Mouse (Mus musculus) left cerebral cortex, adult 9 months (tissue): ENCODE data around the gene Nfu1.
"Not testable (repeated sequence)": the region's sequence is repeated elsewhere in the genome, so short reads cannot be mapped to it uniquely, and the experiment has no call there.

ENCODE experiments used
- DNase-seq, 2 experiments: peaks; one replicate each; pipeline ENCODE4 v3.0.0; 2022; ENCODE audit warnings: low spot score in 2 of 2

Nfu1 gene

DNA sequence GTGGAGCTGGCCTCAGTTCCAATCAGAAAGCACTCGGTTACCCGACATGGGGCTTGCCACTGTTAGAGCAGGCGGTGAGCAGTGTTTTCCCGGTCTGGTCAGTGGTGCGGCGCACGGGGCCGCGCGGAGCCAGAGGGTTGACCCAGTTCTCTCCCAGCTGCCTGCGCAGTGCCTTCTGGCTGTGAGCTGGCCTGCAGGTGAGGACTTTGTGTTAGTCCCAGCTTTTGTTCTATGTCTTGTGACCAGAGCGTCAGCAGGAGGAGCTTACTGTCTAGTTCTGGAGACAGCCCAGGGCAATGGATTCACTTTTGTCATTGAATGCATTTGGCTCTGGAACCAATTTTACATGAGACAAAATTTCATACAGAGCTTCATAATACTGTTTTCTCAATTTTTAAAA lies 12.8 kb downstream of the Nfu1 start:
- DNase-seq: no peak

DNA sequence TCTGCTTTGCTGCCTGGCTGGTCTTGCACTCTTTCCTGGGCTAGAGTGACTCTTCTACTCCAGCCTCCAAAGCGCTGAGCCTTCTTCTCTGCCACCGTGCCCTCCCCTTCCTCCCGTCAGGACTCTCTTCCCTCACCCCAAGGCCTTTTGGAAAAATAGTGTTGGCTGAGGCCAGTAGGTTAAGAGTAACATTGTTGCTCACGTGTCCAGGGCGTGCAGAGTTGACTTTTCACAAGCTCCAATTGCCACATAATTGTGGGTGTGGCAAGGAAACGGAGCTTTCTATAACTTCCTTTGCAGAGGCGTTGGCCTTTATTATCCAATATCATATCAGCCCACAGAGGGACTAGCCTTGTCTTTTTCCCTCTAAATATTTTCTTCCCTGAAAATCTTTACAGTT lies 17.9 kb downstream of the Nfu1 start:
- no peak for DNase-seq

GRCm38 (mm10) chr6:87028881-87029280 lies 19.8 kb downstream of the Nfu1 start:
- no peak for DNase-seq

DNA sequence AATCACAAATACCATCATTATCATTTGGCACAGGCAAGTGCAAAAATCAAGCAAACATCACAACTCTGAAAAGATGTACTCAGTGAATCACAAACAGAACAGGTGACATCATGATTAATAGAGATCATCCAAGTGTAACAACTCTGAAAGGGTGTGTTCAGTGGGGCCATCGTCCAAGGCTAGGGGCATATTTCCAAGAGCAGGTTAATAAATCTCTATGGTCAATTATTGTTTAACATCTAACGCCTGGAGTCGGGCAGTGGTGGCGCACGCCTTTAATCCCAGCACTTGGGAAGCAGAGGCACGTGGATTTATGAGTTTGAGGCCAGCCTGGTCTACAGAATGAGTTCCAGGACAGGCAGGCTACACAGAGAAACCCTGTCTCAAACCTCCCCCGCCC lies 22.3 kb downstream of the Nfu1 start:
- DNase-seq: not testable (repeated sequence)

GRCm38 (mm10) chr6:87032401-87032800 lies 23.4 kb downstream of the Nfu1 start:
- no peak for DNase-seq

GRCm38 (mm10) chr6:87034395-87034794 lies 25.4 kb downstream of the Nfu1 start:
- DNase-seq: no peak

GRCm38 (mm10) chr6:87037826-87038620 lies 29.0 kb downstream of the Nfu1 start:
- no peak for DNase-seq

DNA sequence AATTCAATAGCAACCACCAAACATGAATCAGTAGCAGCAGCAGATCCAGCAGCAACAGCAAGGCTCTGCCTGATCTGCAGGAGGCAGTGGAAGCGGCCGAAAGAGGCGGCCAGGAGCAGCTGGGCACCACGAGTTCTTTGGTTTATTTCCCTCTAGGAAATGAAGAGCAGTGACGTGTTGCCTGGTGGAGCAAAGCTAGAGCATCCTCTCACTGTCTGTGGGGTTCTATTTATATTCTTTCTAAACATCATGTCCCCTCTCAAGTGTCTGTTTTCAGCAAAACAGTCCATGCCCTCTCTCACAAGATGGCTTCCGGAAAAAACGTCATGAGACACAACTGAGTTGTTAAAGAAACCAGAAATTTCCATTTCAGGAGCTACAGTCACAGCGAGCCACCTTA lies 30.1 kb downstream of the Nfu1 start:
- no peak for DNase-seq

DNA sequence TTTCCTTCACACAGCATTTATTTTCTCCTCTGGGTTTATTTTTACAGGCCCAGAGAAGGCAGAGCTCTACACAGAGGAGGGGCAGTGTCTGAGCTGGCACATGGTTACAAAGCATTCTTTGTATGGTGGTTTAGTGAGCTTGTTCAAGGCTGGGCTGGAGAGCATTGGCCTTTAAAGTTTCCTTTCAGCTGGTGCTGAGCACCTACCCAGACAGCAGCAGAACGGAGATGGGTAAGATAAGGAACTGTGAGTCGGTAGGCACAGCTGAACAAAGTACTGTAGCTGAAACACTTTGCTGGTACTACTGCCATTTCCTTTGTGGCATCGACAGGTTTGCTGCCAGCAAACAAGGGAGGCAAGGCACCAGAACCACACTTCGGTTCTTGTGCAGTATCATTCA lies 31.9 kb downstream of the Nfu1 start:
- DNase-seq: peak in 1 of 2 experiments; percentile 31

- DNase-seq: no peak
Observed at GRCm38 (mm10) chr6:87041431-87041830, 32.4 kb downstream of the Nfu1 start.

GRCm38 (mm10) chr6:87042004-87042336 lies 32.9 kb downstream of the Nfu1 start:
- no peak for DNase-seq

- peak; percentile 87 to 94 for DNase-seq
Observed at GRCm38 (mm10) chr6:87042337-87043130, 33.5 kb downstream of the Nfu1 start, which contains the start of gene Gfpt1. TSS of gene Gfpt1 (plus strand) at chr6:87042846.

GRCm38 (mm10) chr6:87043131-87043516 lies 34.1 kb downstream of the Nfu1 start:
- DNase-seq: no peak

DNA sequence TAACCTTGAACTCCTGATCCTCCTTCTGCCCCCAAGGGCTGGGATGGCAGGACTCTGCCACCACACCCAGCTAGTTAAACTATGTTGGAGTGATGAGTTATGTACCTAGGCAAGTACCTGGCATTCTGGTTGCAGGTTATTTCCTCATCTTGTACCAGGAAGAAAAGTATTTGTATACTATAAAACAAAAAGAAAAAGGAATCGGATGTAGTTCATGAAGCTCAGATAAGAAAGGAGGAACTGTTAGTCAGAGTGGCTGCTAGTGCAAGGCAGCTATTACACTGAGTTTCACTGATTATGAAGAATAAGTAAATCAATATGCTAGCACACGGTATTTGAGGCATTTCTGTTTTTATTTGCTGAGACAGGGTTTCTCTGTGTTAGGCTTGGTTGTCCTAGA lies 35.9 kb downstream of the Nfu1 start:
- no peak for DNase-seq

DNA sequence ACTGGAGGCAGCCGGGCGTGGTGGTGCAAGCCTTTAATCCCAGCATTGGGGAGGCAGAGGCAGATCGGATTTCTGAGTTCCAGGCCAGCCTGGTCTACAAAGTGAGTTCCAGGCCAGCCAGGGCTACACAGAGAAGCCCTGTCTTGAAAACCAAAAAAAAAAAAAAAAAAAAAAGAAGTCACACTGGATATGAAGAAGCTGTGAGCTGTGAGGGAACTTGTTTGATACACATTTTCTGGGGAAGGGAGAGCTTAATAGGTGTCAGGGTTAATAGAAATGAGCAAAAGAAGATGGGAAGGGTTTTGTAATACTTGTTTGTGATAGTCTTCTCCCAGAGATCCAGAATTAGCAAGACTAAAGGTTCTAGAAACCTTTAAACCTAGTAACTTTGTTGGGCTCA lies 36.5 kb downstream of the Nfu1 start:
- DNase-seq: no peak

DNA sequence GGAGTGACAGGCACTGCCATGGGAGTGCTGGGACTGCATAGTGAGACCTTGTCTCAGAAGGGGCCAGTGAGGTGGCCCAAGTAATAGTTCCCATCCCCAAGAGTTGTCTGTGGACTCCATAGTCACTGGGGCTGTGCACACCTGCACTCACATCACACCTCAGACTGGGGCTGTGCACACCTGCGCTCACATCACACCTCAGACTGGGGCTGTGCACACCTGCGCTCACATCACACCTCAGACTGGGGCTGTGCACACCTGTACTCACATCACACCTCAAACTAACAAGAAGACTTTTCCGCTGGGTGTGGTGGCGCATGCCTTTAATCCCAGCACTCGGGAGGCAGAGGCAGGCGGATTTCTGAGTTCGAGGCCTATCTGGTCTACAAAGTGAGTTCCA lies 39.7 kb downstream of the Nfu1 start:
- DNase-seq: not testable (repeated sequence)

DNA sequence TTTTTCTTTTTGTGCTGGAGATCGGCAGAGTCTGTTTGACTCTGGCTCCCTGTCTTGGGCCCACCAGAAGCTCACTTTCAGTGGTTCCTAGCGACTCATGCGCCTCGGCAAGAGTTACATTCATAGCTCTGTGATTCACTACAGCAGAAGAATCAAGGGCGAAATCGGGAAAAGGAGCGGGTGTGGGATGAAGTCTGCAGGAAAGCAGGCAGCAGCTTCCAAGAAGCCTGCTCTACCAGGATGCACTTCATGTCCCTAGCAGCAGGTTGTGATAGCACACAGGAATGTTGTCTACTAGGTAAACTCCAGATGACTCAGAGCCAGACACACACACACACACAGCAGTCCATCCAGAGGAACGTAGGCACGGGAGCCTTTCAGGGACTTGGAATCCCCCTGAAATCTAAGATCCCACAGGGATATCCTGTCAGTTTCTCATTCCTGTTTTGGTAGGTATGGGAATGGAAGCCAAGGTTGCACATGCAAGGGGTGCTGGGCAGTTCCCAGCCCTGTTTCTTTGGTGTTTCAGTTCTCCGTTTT lies 42.9 kb downstream of the Nfu1 start:
- peak in 1 of 2 experiments; percentile 39 for DNase-seq

GRCm38 (mm10) chr6:87054193-87054592 lies 45.2 kb downstream of the Nfu1 start:
- no peak for DNase-seq

- DNase-seq: no peak
Observed at GRCm38 (mm10) chr6:87059754-87060153, 50.7 kb downstream of the Nfu1 start.

DNA sequence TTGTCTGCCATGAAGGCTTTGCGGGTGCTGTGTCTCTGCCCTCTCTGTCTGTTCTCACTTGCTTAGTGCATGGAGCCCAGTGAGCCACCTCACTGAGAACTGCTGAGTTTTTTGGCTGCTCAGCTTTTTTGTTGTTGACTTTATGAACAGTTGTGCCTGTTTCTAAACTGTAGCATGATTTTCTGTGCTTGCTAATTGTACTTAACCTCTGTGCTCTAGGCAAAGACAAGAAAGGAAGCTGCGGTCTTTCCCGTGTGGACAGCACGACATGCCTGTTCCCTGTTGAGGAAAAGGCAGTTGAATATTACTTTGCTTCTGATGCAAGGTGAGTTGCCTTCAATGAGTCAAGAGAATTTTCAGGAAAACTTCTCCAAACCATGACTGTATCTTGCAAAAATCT lies 54.5 kb downstream of the Nfu1 start:
- DNase-seq: no peak

GRCm38 (mm10) chr6:87068209-87068608 lies 59.2 kb downstream of the Nfu1 start:
- no peak for DNase-seq

GRCm38 (mm10) chr6:87069195-87069900 lies 60.3 kb downstream of the Nfu1 start:
- DNase-seq: no peak
